Mouse (Mus musculus): ENCODE data around the gene Mctp1. TPM values are rescaled to one million over a fixed set of nuclear protein-coding genes. Genes with fewer than 3 reads are reported as not detected.

The Mctp1 gene
- polyA plus RNA-seq, 1 experiment from 2014 or later = 3.9 TPM

- Histone ChIP-seq H3K4me1 (ENCODE audit: insufficient read depth, low read depth, low read length) (no peaks in the 10 kb centered on the region), H3K27ac (ENCODE audit: low read length) (no peak overlapping the region), H3K36me3 (ENCODE audit: insufficient read depth, low read length) (no peaks in the 10 kb centered on the region), H3K9ac (replicated peaks; ENCODE audit: low read depth) (no peak overlapping the region), H3K4me2 (replicated peaks; ENCODE audit: low read depth, low read length) (no peak overlapping the region), H3K4me3 (ENCODE audit: low read depth, low read length) (no peak overlapping the region), H3K9me3 (ENCODE audit: low read length) (no peaks in the 10 kb centered on the region), H3K27me3 (replicated peaks; ENCODE audit: insufficient read depth, low read length) (no peaks in the 10 kb centered on the region)
- 74% methylated on average over 2 of the region's 2 CpGs for WGBS
- TF ChIP-seq EP300 (IDR thresholded peaks at IDR 0.05) = no peak
- no peak for TF ChIP-seq CTCF (IDR thresholded peaks at IDR 0.05)
- DNase-seq (ENCODE audit: low spot score) (no peak), ATAC-seq (no peak)
Measured at GRCm38 (mm10) chr13:77018851-77019250, 634.5 kb downstream of the Mctp1 start.

DNA sequence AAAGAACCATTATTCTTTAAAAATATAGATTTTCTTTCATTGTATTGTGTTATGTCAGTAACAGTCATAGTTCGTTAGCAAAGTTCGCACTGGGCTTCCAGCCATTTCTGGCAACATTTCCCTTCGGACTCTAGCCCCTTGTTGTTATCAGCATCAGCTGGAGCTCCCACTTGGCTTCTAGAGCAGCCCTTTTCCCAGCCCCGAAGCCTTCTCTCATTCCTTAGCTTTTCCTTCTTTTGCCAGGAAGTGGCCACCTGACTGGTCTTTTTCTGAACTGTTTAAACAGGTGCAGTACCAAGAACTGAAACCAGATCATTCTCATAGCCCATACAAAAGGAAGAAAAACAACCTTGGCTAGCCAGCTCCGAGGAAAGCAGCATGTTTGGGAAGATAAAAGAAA, 645.3 kb downstream of the Mctp1 start:
- no peaks in the 10 kb centered on the region for H3K36me3 ChIP-seq (ENCODE audit: insufficient read depth, low read length)
- TF ChIP-seq EP300 (IDR thresholded peaks at IDR 0.05) = no peak
- no peak overlapping the region for H3K9ac ChIP-seq (replicated peaks; ENCODE audit: low read depth)
- no peak overlapping the region for H3K27ac ChIP-seq (ENCODE audit: low read length)
- DNase-seq (ENCODE audit: low spot score) = no peak
- no peaks in the 10 kb centered on the region for H3K9me3 ChIP-seq (ENCODE audit: low read length)
- WGBS = 31% methylated on average over 5 of the region's 5 CpGs
- peak overlapping the region; percentile 19; the same call in 1 of the 2 replicates for H3K4me2 ChIP-seq (replicated peaks; ENCODE audit: low read depth, low read length)
- no peaks in the 10 kb centered on the region for H3K4me1 ChIP-seq (ENCODE audit: insufficient read depth, low read depth, low read length)
- no peak for ATAC-seq
- H3K27me3 ChIP-seq (replicated peaks; ENCODE audit: insufficient read depth, low read length) = no peaks in the 10 kb centered on the region
- H3K4me3 ChIP-seq (ENCODE audit: low read depth, low read length) = no peak overlapping the region

- H3K4me2 ChIP-seq (replicated peaks; ENCODE audit: low read depth, low read length) = no peak overlapping the region
- no peak overlapping the region for H3K4me3 ChIP-seq (ENCODE audit: low read depth, low read length)
- ATAC-seq (no peak), DNase-seq (ENCODE audit: low spot score) (no peak)
- H3K27me3 ChIP-seq (replicated peaks; ENCODE audit: insufficient read depth, low read length) = no peaks in the 10 kb centered on the region
- H3K27ac ChIP-seq (ENCODE audit: low read length) = no peak overlapping the region
- H3K9ac ChIP-seq (replicated peaks; ENCODE audit: low read depth) = no peak overlapping the region
- no peaks in the 10 kb centered on the region for H3K36me3 ChIP-seq (ENCODE audit: insufficient read depth, low read length)
- 54% methylated on average over 1 of the region's 1 CpGs for WGBS
- TF ChIP-seq EP300 (IDR thresholded peaks at IDR 0.05) (no peak), CTCF (IDR thresholded peaks at IDR 0.05) (no peak)
- H3K4me1 ChIP-seq (ENCODE audit: insufficient read depth, low read depth, low read length) = no peaks in the 10 kb centered on the region
- no peaks in the 10 kb centered on the region for H3K9me3 ChIP-seq (ENCODE audit: low read length)
Measured at GRCm38 (mm10) chr13:77043375-77043774, 659.0 kb downstream of the Mctp1 start.

DNA sequence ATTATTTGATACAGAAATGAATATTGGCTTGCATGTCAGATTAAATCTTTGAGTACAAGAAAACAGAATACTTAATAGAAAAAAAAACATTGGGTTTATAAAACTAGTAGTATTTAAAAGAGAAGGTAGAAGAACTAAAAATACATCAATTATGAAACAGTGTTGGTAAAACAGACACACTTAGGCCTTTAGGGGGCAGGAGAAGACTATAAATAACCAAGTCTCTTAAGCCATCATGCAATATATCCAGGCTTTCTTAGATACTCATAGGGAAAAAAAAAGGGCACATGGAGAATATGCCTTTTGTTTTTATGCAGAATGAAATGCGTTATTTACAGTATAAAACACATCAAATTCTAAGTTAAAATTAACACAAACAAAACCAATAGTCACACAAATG, 661.0 kb downstream of the Mctp1 start:
- ATAC-seq (no peak), DNase-seq (ENCODE audit: low spot score) (peak; percentile 59)
- Histone ChIP-seq H3K9me3 (ENCODE audit: low read length) (no peaks in the 10 kb centered on the region), H3K36me3 (ENCODE audit: insufficient read depth, low read length) (no peaks in the 10 kb centered on the region), H3K9ac (replicated peaks; ENCODE audit: low read depth) (no peak overlapping the region), H3K27me3 (replicated peaks; ENCODE audit: insufficient read depth, low read length) (no peaks in the 10 kb centered on the region), H3K4me2 (replicated peaks; ENCODE audit: low read depth, low read length) (no peak overlapping the region), H3K27ac (ENCODE audit: low read length) (no peak overlapping the region), H3K4me1 (ENCODE audit: insufficient read depth, low read depth, low read length) (no peaks in the 10 kb centered on the region), H3K4me3 (ENCODE audit: low read depth, low read length) (no peak overlapping the region)
- WGBS = 82% methylated on average over 1 of the region's 1 CpGs
- TF ChIP-seq CTCF (IDR thresholded peaks at IDR 0.05) (peak; percentile 57), EP300 (IDR thresholded peaks at IDR 0.05) (no peak)

DNA sequence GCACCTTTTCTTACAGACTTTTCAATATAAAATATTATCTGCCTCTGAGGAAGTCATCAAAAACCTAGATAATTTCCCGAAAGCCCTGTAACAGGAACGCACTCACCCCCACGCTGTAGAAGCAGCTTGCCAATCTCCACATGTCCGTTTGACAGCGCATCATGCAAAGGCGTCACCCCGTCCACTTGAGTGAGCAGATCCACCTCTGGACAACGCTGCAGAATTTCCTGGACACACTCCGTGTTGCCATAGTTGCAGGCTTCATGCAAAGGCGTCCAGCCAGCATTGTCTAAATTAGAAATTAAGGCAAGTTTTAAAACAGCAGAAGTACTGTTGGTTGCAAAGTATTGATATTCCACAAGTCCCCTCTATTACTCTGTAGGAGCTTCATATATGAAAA, 662.1 kb downstream of the Mctp1 start:
- 70% methylated on average over 10 of the region's 10 CpGs for WGBS
- no peak for ATAC-seq
- H3K9ac ChIP-seq (replicated peaks; ENCODE audit: low read depth) = no peak overlapping the region
- TF ChIP-seq EP300 (IDR thresholded peaks at IDR 0.05) (no peak), CTCF (IDR thresholded peaks at IDR 0.05) (no peak)
- DNase-seq (ENCODE audit: low spot score) = no peak
- no peaks in the 10 kb centered on the region for H3K4me1 ChIP-seq (ENCODE audit: insufficient read depth, low read depth, low read length)
- H3K4me2 ChIP-seq (replicated peaks; ENCODE audit: low read depth, low read length) = no peak overlapping the region
- no peaks in the 10 kb centered on the region for H3K36me3 ChIP-seq (ENCODE audit: insufficient read depth, low read length)
- H3K27ac ChIP-seq (ENCODE audit: low read length) = no peak overlapping the region
- H3K9me3 ChIP-seq (ENCODE audit: low read length) = no peaks in the 10 kb centered on the region
- no peak overlapping the region for H3K4me3 ChIP-seq (ENCODE audit: low read depth, low read length)
- H3K27me3 ChIP-seq (replicated peaks; ENCODE audit: insufficient read depth, low read length) = no peaks in the 10 kb centered on the region

DNA sequence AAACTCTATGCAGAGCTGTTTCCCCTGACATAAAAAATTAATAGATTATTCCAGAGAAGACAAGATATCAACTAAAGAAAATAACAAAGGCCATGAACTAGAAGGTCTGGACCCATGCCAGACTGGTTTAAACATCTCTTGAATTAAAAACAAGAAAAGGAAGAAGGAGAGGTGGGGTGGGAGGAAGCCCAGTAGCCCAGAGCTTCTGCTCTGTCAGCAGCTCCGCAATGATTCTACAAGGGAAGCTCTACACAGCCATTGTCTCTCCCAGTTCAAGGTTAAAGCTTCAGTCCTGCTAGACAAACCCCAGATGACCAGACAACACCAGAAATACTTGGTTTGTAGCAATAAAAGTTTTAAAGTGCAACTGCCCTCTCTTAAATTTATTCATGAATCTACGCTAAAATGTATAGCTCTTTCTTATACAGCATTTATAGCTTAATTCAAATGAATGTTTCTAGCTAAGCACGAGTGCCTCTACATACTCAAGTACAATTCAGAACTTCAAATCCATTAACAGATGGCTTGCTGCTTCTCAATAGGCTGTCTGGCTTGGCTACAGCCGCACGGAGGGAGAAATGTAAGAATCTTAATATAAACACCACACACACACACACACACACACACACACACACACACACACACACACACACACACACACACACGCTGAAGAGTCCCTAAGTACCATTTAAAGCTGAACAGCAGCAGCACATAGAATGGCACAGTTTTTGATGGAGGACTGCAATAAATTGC, 663.0 kb downstream of the Mctp1 start:
- no peak overlapping the region for H3K9ac ChIP-seq (replicated peaks; ENCODE audit: low read depth)
- no peak overlapping the region for H3K27ac ChIP-seq (ENCODE audit: low read length)
- H3K4me3 ChIP-seq (ENCODE audit: low read depth, low read length) = no peak overlapping the region
- H3K4me1 ChIP-seq (ENCODE audit: insufficient read depth, low read depth, low read length) = no peaks in the 10 kb centered on the region
- TF ChIP-seq CTCF (IDR thresholded peaks at IDR 0.05) (no peak), EP300 (IDR thresholded peaks at IDR 0.05) (no peak)
- no peaks in the 10 kb centered on the region for H3K27me3 ChIP-seq (replicated peaks; ENCODE audit: insufficient read depth, low read length)
- H3K4me2 ChIP-seq (replicated peaks; ENCODE audit: low read depth, low read length) = no peak overlapping the region
- H3K9me3 ChIP-seq (ENCODE audit: low read length) = no peaks in the 10 kb centered on the region
- DNase-seq (ENCODE audit: low spot score) (no peak), ATAC-seq (no peak)
- WGBS = 38% methylated on average over 6 of the region's 6 CpGs
- no peaks in the 10 kb centered on the region for H3K36me3 ChIP-seq (ENCODE audit: insufficient read depth, low read length)

Data from lung, postnatal 0 days (tissue).